Mouse (Mus musculus) kidney, embryonic 16.5 days (tissue): Measurements from ENCODE around the gene Col6a4. TPM values are rescaled to one million over a fixed set of nuclear protein-coding genes. Genes with fewer than 3 reads are reported as not detected.

Experiments used
- ATAC-seq: fragments of 200-750 bp; cut with Nextera tagmentation; 2 replicates; pipeline ENCODE4 v1.8.0; 2017; ENCODE audit warnings: moderate TSS enrichment; ENCODE audit not compliant: low FRiP score, low TSS enrichment
- H3K27ac ChIP-seq: fragments of 300-500 bp; sonication (generic); 2 replicates; pipeline ENCODE4 v1.5.1; 2014; ENCODE audit warnings: low read length
- H3K27me3 ChIP-seq: fragments of 300-500 bp; sonication (generic); 2 replicates; pipeline ENCODE4 v1.6.1; 2014; ENCODE audit warnings: low read length, control low read depth, mixed read lengths; ENCODE audit not compliant: insufficient read depth
- H3K36me3 ChIP-seq: fragments of 300-500 bp; sonication (generic); 2 replicates; pipeline ENCODE4 v1.6.1; 2014; ENCODE audit warnings: low read length, control low read depth, mixed read lengths; ENCODE audit not compliant: insufficient read depth
- H3K4me1 ChIP-seq: fragments of 300-500 bp; sonication (generic); 2 replicates; pipeline ENCODE4 v1.6.1; 2014; ENCODE audit warnings: low read length, control low read depth, mixed read lengths; ENCODE audit not compliant: insufficient read depth
- H3K4me2 ChIP-seq: fragments of 300-500 bp; sonication (generic); replicated peaks from 2 replicates; pipeline ENCODE4 v1.6.1; 2014; ENCODE audit warnings: low read depth, low read length
- H3K4me3 ChIP-seq: fragments of 300-500 bp; sonication (generic); 2 replicates; pipeline ENCODE4 v1.5.1; 2014; ENCODE audit warnings: mild to moderate bottlenecking, low read length
- H3K9ac ChIP-seq: fragments of 300-500 bp; sonication (generic); replicated peaks from 2 replicates; pipeline ENCODE4 v1.6.1; 2014; ENCODE audit warnings: low read length
- H3K9me3 ChIP-seq: fragments of 300-500 bp; sonication (generic); 2 replicates; pipeline ENCODE4 v1.6.1; 2016; ENCODE audit warnings: low read length, control low read depth
- WGBS: fragments of 180-500 bp; shearing (Covaris S2); extraction: QIAGEN DNeasy Blood & Tissue Kit; methylation state at CpG from one replicate; pipeline ENCODE4 v1.1.7; 2014; 5-methylcytosine and 5-hydroxymethylcytosine counted together
- polyA plus RNA-seq: library from polyadenylated mRNA; unstranded; fragments of >200 nt; fragmentation: Nextera tagmentation; extraction: Ambion mirVana; gene quantifications from 2 replicates; pipeline ENCODE4 v1.2.1, GENCODE M21; 2015

Gene Col6a4
- polyA plus RNA-seq, 1 experiment from 2014 or later = 0.75 TPM

DNA sequence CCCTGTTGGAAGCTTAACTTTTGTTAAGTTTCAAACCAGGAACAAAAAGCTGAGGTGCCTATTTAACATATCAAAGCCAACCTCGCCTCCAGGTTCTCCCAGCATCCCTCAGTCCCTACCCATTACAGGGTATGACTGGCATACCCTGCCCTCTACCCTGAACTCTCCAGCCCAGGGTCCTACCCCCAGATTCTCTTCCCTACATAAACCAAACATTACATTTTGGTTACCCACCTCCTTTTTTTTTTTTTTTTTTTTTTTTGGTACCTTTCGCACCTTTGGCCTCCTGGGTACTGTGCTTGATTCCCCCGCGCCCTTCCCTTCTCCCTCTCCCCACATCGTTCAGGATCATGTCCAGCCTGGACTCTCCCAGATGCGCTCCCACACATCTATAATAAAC is 120.3 kb downstream of the Col6a4 start:
- peaks cover 4% of the 10 kb centered on the region; the same call in 1 of the 2 replicates for H3K9me3 ChIP-seq
- 33% methylated on average over 6 of the region's 6 CpGs for WGBS
- H3K4me1 ChIP-seq = no peaks in the 10 kb centered on the region
- H3K4me3 ChIP-seq = no peak overlapping the region
- no peak for ATAC-seq
- no peak overlapping the region for H3K9ac ChIP-seq
- no peak overlapping the region for H3K4me2 ChIP-seq
- no peaks in the 10 kb centered on the region for H3K36me3 ChIP-seq
- no peaks in the 10 kb centered on the region; the same call in 1 of the 2 replicates for H3K27me3 ChIP-seq
- H3K27ac ChIP-seq = no peak overlapping the region

DNA sequence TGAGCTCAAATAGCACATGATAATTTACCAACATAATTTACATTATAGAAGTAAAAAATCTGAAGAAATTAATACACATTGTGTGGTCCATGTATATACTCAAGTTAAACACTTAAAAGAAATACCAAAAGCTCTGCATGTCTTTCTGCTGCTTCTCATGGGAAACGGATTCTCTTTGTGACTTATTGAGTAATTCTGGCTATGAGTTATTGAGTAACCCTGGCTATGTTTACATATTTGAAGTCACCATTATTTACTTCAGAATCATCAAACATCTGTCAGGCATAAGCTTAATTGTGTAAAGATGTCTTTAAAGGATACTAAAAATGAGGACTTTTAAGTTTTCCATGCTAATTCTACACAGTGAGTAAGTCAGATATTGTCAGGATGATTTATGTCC is 122.8 kb downstream of the Col6a4 start:
- no peak overlapping the region for H3K9ac ChIP-seq
- no peak overlapping the region for H3K27ac ChIP-seq
- no peaks in the 10 kb centered on the region for H3K36me3 ChIP-seq
- no peak overlapping the region for H3K4me2 ChIP-seq
- H3K9me3 ChIP-seq = peaks cover 4% of the 10 kb centered on the region; the same call in 1 of the 2 replicates
- no peak overlapping the region for H3K4me3 ChIP-seq
- 68% methylated on average over 1 of the region's 1 CpGs for WGBS
- H3K4me1 ChIP-seq = no peaks in the 10 kb centered on the region
- no peaks in the 10 kb centered on the region; the same call in 1 of the 2 replicates for H3K27me3 ChIP-seq
- no peak for ATAC-seq

DNA sequence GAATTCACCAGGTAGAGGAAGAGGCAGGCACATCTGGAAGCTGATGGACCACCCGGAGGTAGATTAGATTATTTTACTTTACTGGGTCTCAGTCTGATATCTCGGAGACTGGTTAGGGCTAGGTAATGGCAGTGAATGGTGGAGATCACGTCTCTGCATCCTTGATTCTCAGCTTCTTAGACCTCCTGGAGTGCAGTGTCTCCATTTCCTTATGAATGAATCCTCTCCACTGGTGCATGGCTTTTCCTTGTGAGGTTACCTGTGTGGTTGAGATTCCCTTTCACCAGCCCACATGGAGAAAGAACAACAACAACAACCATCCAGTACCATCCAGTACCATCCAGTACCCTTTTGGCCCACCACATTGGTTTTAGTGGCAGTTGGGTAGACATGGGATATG is 124.6 kb downstream of the Col6a4 start:
- H3K4me1 ChIP-seq = no peaks in the 10 kb centered on the region
- H3K27ac ChIP-seq = no peak overlapping the region
- WGBS = 90% methylated on average over 3 of the region's 3 CpGs

DNA sequence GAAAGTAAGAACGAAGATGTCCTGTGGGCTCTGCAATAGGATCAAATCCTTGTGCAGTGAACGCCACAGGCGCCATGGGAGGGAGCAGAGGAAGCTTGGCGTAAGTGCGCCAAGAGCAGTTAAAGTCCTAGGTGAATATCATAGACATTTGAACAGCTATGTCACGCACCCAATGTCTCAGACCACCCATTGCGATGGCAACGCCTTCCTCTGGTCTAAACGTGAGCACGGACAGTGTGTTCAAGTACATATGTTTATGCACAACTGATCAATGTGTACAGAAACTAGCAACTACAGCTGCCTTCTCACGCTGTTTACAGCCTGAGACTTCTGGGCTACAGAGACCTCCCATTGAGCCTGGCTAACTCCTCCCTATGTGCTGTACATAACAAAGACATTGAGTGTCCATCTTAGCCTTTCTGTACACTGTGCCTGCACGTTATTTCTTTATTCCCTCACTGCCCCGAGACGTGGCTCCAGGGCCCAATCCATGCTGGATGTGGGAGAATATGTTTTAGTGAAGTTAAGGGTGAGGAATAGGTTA is 125.2 kb downstream of the Col6a4 start:
- Histone ChIP-seq H3K27ac (no peak overlapping the region), H3K36me3 (no peaks in the 10 kb centered on the region), H3K4me2 (no peak overlapping the region), H3K27me3 (no peaks in the 10 kb centered on the region), H3K9me3 (peaks cover 4% of the 10 kb centered on the region; the same call in 1 of the 2 replicates), H3K4me1 (no peaks in the 10 kb centered on the region), H3K4me3 (no peak overlapping the region), H3K9ac (no peak overlapping the region)
- no peak for ATAC-seq
- 95% methylated on average over 14 of the region's 14 CpGs for WGBS

More for the DNA sequence above, 124.6 kb downstream of the Col6a4 start:
- H3K36me3 ChIP-seq = no peaks in the 10 kb centered on the region
- no peak overlapping the region for H3K4me3 ChIP-seq
- no peaks in the 10 kb centered on the region; the same call in 1 of the 2 replicates for H3K27me3 ChIP-seq
- ATAC-seq = no peak
- no peak overlapping the region for H3K9ac ChIP-seq
- no peak overlapping the region for H3K4me2 ChIP-seq
- peaks cover 4% of the 10 kb centered on the region; the same call in 1 of the 2 replicates for H3K9me3 ChIP-seq

DNA sequence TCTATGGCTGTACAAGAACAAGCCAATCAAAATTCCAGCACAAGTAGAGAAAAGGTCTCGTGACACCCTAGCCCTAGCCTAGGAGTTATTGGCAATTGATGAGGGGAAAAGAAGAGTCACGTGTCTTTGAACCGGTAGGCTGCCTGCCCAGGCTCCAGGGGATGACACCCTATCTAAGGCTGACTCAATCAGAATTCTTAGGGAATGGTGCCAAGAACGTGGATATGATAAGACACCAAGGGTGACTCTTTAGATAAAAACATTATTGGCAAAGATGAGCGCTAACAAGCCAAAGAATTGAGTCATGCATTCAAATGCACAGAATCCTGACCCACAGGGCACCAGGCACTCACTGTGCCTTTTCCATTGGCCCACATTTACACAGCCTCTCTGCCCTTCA is 125.7 kb downstream of the Col6a4 start:
- no peak overlapping the region for H3K27ac ChIP-seq
- WGBS = 81% methylated on average over 5 of the region's 5 CpGs
- H3K9ac ChIP-seq = no peak overlapping the region
- no peak overlapping the region for H3K4me2 ChIP-seq
- no peak overlapping the region for H3K4me3 ChIP-seq
- no peak for ATAC-seq
- H3K9me3 ChIP-seq = peaks cover 4% of the 10 kb centered on the region; the same call in 1 of the 2 replicates
- H3K36me3 ChIP-seq = no peaks in the 10 kb centered on the region
- no peaks in the 10 kb centered on the region for H3K4me1 ChIP-seq
- H3K27me3 ChIP-seq = no peaks in the 10 kb centered on the region

DNA sequence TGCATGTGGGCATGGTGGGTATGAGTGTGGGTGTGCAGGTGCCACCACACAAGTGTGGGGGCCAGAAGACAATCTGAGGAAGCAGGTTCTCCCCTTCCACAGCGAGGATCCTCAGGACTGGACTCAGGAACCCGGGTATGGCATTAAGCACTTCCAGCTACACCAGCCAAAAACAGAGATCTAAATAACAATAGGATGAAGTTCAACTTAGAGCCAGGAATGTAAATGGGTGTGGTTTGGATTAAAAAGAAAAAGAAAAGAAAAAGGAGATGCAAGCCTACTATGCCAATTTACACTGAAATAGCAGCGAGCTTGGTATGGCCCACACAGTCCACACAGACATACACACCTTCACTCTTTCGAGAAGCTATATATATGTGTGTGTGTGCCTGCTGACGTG is 128.6 kb downstream of the Col6a4 start:
- no peaks in the 10 kb centered on the region for H3K36me3 ChIP-seq
- H3K4me1 ChIP-seq = no peaks in the 10 kb centered on the region
- no peak overlapping the region for H3K4me3 ChIP-seq
- H3K27me3 ChIP-seq = no peaks in the 10 kb centered on the region
- no peaks in the 10 kb centered on the region for H3K9me3 ChIP-seq
- H3K27ac ChIP-seq = no peak overlapping the region
- ATAC-seq = no peak
- H3K4me2 ChIP-seq = no peak overlapping the region
- 83% methylated on average over 5 of the region's 5 CpGs for WGBS
- H3K9ac ChIP-seq = no peak overlapping the region

DNA sequence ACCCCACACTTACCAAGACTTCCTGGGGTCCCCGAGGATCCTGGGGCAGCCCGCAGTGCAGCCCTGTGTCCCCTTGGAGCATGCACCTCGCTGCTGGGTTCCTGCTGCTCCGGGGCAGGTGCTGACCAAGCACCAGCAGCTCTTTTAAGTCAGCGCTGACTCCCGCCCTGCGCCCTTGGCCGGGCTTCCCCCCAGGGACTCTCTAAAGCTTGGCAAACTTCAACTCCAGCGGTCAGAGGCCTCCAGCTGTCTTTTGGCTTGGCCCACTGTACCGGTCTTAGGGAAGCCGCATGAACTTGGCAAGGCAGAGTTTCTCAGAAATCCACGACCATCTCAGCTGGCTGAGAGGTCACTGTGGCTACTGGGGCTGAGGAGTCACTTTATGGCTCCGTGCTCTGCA is 136.1 kb downstream of the Col6a4 start, which contains the start of gene Col6a5:
Gene Col6a5 (minus strand): TSS at position 111 of the 400 bp plus-strand sequence.
- Histone ChIP-seq H3K27me3 (no peaks in the 10 kb centered on the region), H3K4me2 (no peak within 1 kb of the TSS), H3K9me3 (no peaks in the 10 kb centered on the region), H3K36me3 (no peaks in the 10 kb centered on the region), H3K27ac (no peak within 1 kb of the TSS), H3K4me1 (0 out of 2 replicates have a peak, but pooled peaks cover 8% of the 10 kb centered on the region), H3K9ac (no peak within 1 kb of the TSS), H3K4me3 (no peak within 1 kb of the TSS)
- 13% methylated on average over 13 of the region's 13 CpGs for WGBS
- 0 out of 2 replicates have a peak, but pooled peaks have one; percentile 15 for ATAC-seq

DNA sequence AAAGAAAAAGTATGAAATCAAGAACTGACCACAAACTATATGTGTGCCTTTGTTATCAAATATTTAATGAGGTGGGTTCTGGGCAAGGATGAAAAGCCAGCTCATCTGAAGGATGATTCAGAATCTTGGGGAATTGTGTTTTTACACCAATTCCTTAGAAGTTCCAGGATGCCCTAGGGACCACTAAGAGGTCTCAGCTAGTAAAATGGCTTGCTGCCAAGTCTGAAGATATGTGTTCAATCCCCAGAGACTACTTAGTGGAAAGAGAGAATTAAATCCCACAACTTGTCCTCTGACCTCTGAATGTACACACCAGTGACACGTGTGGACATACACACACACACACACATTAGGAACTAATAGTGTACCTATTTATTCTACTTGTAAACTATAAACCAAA is 137.5 kb downstream of the Col6a4 start:
- ATAC-seq = no peak
- Histone ChIP-seq H3K36me3 (no peaks in the 10 kb centered on the region), H3K4me1 (0 out of 2 replicates have a peak, but pooled peaks cover 8% of the 10 kb centered on the region), H3K27me3 (no peaks in the 10 kb centered on the region), H3K27ac (no peak overlapping the region), H3K4me3 (no peak overlapping the region), H3K9ac (no peak overlapping the region), H3K4me2 (no peak overlapping the region), H3K9me3 (no peaks in the 10 kb centered on the region)
- 47% methylated on average over 1 of the region's 1 CpGs for WGBS

DNA sequence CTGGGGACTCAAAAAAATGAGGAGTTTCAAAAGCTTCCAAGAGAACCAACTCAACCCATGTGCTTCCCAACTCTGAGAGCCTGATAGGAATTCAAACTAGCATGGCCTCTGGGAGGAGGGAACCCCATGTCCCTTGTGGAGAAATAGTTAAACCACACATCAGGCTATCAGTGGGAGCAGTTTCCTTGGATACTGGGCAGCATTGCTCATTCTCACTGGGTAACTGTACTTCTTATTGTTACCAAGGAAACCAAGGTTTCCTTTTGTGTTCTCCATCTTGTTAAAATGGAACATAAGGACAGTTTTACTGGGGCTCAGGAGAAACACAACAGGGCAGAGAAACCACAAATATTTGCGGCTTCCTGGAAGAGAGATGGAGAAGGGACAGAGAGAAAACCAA is 146.8 kb downstream of the Col6a4 start:
- WGBS = 90% methylated on average over 1 of the region's 1 CpGs
- no peaks in the 10 kb centered on the region for H3K27me3 ChIP-seq
- H3K27ac ChIP-seq = no peak overlapping the region
- H3K9me3 ChIP-seq = no peaks in the 10 kb centered on the region
- H3K4me1 ChIP-seq = no peaks in the 10 kb centered on the region
- no peaks in the 10 kb centered on the region for H3K36me3 ChIP-seq
- H3K9ac ChIP-seq = no peak overlapping the region
- no peak overlapping the region for H3K4me3 ChIP-seq
- H3K4me2 ChIP-seq = no peak overlapping the region
- no peak for ATAC-seq

DNA sequence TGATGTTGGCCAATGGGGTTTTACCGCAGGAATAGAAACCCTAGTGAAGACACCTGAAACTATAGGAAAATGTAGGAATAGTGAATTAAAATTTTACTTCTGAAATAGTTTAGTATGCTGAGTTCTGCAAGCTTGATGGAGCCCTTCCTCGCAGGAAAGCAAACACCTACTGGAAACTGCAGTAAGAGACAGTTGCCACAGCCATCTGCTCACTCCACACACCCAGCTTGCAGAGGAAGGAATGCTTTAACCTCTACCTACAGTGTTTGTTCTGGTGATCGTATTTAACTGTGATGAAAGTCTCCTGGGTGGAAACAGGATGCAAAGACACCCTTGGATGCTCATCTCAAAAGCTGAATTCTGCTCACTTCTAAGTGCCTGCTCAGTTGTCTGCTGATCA is 149.0 kb downstream of the Col6a4 start:
- Histone ChIP-seq H3K9ac (no peak overlapping the region), H3K27ac (no peak overlapping the region), H3K4me2 (no peak overlapping the region), H3K36me3 (no peaks in the 10 kb centered on the region), H3K9me3 (no peaks in the 10 kb centered on the region), H3K4me3 (no peak overlapping the region), H3K4me1 (no peaks in the 10 kb centered on the region), H3K27me3 (no peaks in the 10 kb centered on the region)
- 60% methylated on average over 3 of the region's 3 CpGs for WGBS
- ATAC-seq = no peak
